Mouse (Mus musculus) CH12.LX (cell line): ENCODE results near the gene Hagh. TPM values are rescaled to one million over a fixed set of nuclear protein-coding genes. Genes with fewer than 3 reads are reported as not detected.

Source experiments
- DNase-seq: peaks from one replicate; pipeline ENCODE4 v3.0.0-alpha.2; 2013; ENCODE audit errors: extremely low read depth
- H3K27ac ChIP-seq: 2 replicates; pipeline ENCODE4 v1.5.1; 2012; ENCODE audit warnings: low read depth, mild to moderate bottlenecking, control low read depth, moderate library complexity; ENCODE audit not compliant: insufficient read depth
- H3K27me3 ChIP-seq: replicated peaks from 2 replicates; pipeline ENCODE3; 2012; ENCODE audit warnings: inconsistent platforms
- H3K36me3 ChIP-seq, 2 experiments: replicated peaks in 1 of 2; 2 replicates each; pipeline versions ENCODE3 to v1.6.1; 2012; ENCODE audit warnings: inconsistent platforms in 1 of 2, low read length in 1 of 2, mild to moderate bottlenecking in 1 of 2, mixed read lengths in 1 of 2, moderate library complexity in 1 of 2; ENCODE audit not compliant: control insufficient read depth in 1 of 2, insufficient read depth in 1 of 2
- H3K4me1 ChIP-seq, 2 experiments: 2 replicates each; pipeline ENCODE4 v1.6.1; 2012; ENCODE audit warnings: inconsistent platforms in 1 of 2, moderate library complexity in 1 of 2; ENCODE audit not compliant: insufficient read depth in 2 of 2, control insufficient read depth in 1 of 2
- H3K4me2 ChIP-seq: 2 replicates; pipeline ENCODE4 v1.6.1; 2012; ENCODE audit warnings: low read depth, mild to moderate bottlenecking, control low read depth; ENCODE audit not compliant: poor library complexity, insufficient read depth, severe bottlenecking
- H3K4me3 ChIP-seq, 3 experiments: fragments of 150-350 bp in 1 of 3; sonication (generic) in 1 of 3; replicated peaks in 1 of 3; 2 replicates each; pipeline versions ENCODE3 to v1.5.1; 2011 to 2012; ENCODE audit warnings: low read depth in 2 of 3, low read length in 2 of 3, mild to moderate bottlenecking in 2 of 3, moderate library complexity in 2 of 3, control low read depth in 1 of 3, improper control_type of control experiment in 1 of 3, inconsistent platforms in 1 of 3, mixed read lengths in 1 of 3; ENCODE audit not compliant: poor library complexity in 1 of 3
- H3K79me2 ChIP-seq: replicated peaks from 2 replicates; pipeline ENCODE4 v1.6.1; 2012; ENCODE audit warnings: mild to moderate bottlenecking, moderate library complexity; ENCODE audit not compliant: control insufficient read depth, poor library complexity, insufficient read depth, severe bottlenecking; ENCODE audit errors: extremely low read depth
- H3K9ac ChIP-seq: 2 replicates; pipeline ENCODE4 v1.6.1; 2012; ENCODE audit warnings: low read depth, mild to moderate bottlenecking, control low read depth, moderate library complexity; ENCODE audit not compliant: insufficient read depth
- H3K9me3 ChIP-seq: replicated peaks from 2 replicates; pipeline ENCODE3; 2012; ENCODE audit warnings: low read length, inconsistent platforms, mixed read lengths
- CHD1 ChIP-seq: IDR thresholded peaks from 2 replicates; pipeline ENCODE4 v1.6.1; 2012; ENCODE audit warnings: low read depth, low read length, improper control_type of control experiment, inconsistent platforms
- CTCF ChIP-seq, 2 experiments: IDR thresholded peaks in 1 of 2; conservative IDR thresholded peaks in 1 of 2; 2 replicates each; pipeline ENCODE4 v1.5.1; 2011 to 2012; ENCODE audit warnings: low read depth in 2 of 2, low read length in 2 of 2, improper control_type of control experiment in 1 of 2, inconsistent platforms in 1 of 2, mild to moderate bottlenecking in 1 of 2, moderate library complexity in 1 of 2
- E2F4 ChIP-seq: IDR thresholded peaks from 2 replicates; pipeline ENCODE4 v1.6.1; 2011; ENCODE audit warnings: low read depth, low read length, improper control_type of control experiment; ENCODE audit not compliant: insufficient replicate concordance
- EP300 ChIP-seq: IDR thresholded peaks from 2 replicates; pipeline ENCODE4 v1.6.1; 2011; ENCODE audit warnings: low read length, improper control_type of control experiment
- GABPA ChIP-seq: IDR thresholded peaks from 2 replicates; pipeline ENCODE4 v1.6.1; 2012; ENCODE audit warnings: low read depth, low read length, improper control_type of control experiment, inconsistent platforms; ENCODE audit not compliant: insufficient replicate concordance
- HCFC1 ChIP-seq: IDR thresholded peaks from 2 replicates; pipeline ENCODE4 v1.6.1; 2012; ENCODE audit warnings: low read depth, mild to moderate bottlenecking, inconsistent platforms, low read length, improper control_type of control experiment
- JUND ChIP-seq: conservative IDR thresholded peaks from 2 replicates; pipeline ENCODE4 v1.6.1; 2011; ENCODE audit warnings: low read depth, low read length, improper control_type of control experiment
- MAX ChIP-seq: IDR thresholded peaks from 2 replicates; pipeline ENCODE4 v1.6.1; 2011; ENCODE audit warnings: low read length, improper control_type of control experiment
- MEF2A ChIP-seq: IDR thresholded peaks from 2 replicates; pipeline ENCODE4 v1.6.1; 2014; ENCODE audit warnings: low read depth, mild to moderate bottlenecking, inconsistent platforms, low read length, improper control_type of control experiment, borderline replicate concordance
- NELFE ChIP-seq: IDR thresholded peaks from 2 replicates; pipeline ENCODE4 v1.6.1; 2011; ENCODE audit warnings: low read depth, low read length, improper control_type of control experiment
- NRF1 ChIP-seq: IDR thresholded peaks from 2 replicates; pipeline ENCODE4 v1.6.1; 2014; ENCODE audit warnings: low read depth, mild to moderate bottlenecking, inconsistent platforms, low read length, improper control_type of control experiment, moderate library complexity
- PAX5 ChIP-seq: IDR thresholded peaks from 2 replicates; pipeline ENCODE4 v1.6.1; 2012; ENCODE audit warnings: low read length, inconsistent platforms, mixed read lengths
- POLR2AphosphoS2 ChIP-seq: IDR thresholded peaks from 2 replicates; pipeline ENCODE4 v1.6.1; 2011; ENCODE audit warnings: low read depth, low read length, improper control_type of control experiment
- RAD21 ChIP-seq: IDR thresholded peaks from 2 replicates; pipeline ENCODE4 v1.6.1; 2011; ENCODE audit warnings: low read depth, mild to moderate bottlenecking, low read length, improper control_type of control experiment, moderate library complexity
- RCOR1 ChIP-seq: conservative IDR thresholded peaks from 2 replicates; pipeline ENCODE4 v1.6.1; 2012; ENCODE audit warnings: low read depth, mild to moderate bottlenecking, inconsistent platforms, low read length, improper control_type of control experiment
- SIN3A ChIP-seq: IDR thresholded peaks from 2 replicates; pipeline ENCODE4 v1.6.1; 2012; ENCODE audit warnings: low read length, improper control_type of control experiment, inconsistent platforms
- USF2 ChIP-seq: conservative IDR thresholded peaks from 2 replicates; pipeline ENCODE4 v1.6.1; 2011; ENCODE audit warnings: low read depth, low read length, improper control_type of control experiment
- ZKSCAN1 ChIP-seq: IDR thresholded peaks from 2 replicates; pipeline ENCODE4 v1.6.1; 2012; ENCODE audit warnings: low read depth, inconsistent platforms, low read length, improper control_type of control experiment, borderline replicate concordance
- ZMIZ1 ChIP-seq: IDR thresholded peaks from 2 replicates; pipeline ENCODE4 v1.6.1; 2012; ENCODE audit warnings: low read depth, mild to moderate bottlenecking, inconsistent platforms, low read length, improper control_type of control experiment
- ZNF384 ChIP-seq: IDR thresholded peaks from 2 replicates; pipeline ENCODE4 v1.6.1; 2012; ENCODE audit warnings: low read depth, low read length, improper control_type of control experiment, inconsistent platforms
- dilution Hi-C: fragments of 300-500 bp; cut with MboI; formaldehyde crosslinking; loops from 2 replicates; pipeline ENCODE4 v1.14.3; 2020; ENCODE audit warnings: low sequenced_read_pairs; ENCODE audit not compliant: extremely low pct_unique_long_range_greater_than_20kb, extremely low pct_ligation_motif_present
- in situ Hi-C: fragments of 300-500 bp; cut with MboI; formaldehyde crosslinking; loops from 3 replicates; pipeline ENCODE4 v1.14.3; 2019; ENCODE audit warnings: low sequenced_read_pairs, low pct_ligation_motif_present, low pct_unique_long_range_greater_than_20kb, mixed read lengths
- polyA plus RNA-seq: library from polyadenylated mRNA; unstranded; fragments of >175 nt; gene quantifications from 2 replicates; pipeline ENCODE4 v1.2.1, GENCODE M21; 2012; ENCODE audit warnings: low read depth; ENCODE audit not compliant: insufficient read length
- total RNA-seq, 2 experiments: library from RNA; depleted of rRNA; stranded (reverse); fragments of 300-350 nt in 1 of 2; fragments of >200 nt in 1 of 2; gene quantifications; 2 replicates each; pipeline ENCODE4 v1.2.3; 2012 to 2014

The Hagh gene
- total and polyA plus RNA-seq, 3 experiments: 18.9 to 31.0 (median 27.3) TPM

DNA sequence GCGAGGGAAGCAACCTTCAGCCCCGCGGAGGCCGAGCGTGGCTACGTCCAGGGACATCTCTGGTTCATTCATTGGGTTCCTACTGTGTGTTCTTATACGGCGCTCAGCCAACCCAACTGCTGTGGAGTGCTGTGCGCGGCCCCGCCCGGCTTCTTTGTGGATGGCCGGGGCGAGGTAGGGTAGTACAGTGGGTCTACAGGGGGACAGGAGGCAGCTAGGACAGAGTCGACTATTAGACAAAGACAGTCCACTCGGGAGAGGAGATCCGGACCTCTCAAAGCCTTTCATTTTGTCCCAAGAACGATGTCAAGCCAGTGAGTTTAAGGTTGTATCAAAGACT is 47.0 kb downstream of the Hagh start:
- Histone ChIP-seq H3K9me3 (no peaks in the 10 kb centered on the region), H3K4me2 (peak overlapping the region; percentile 85), H3K9ac (peak overlapping the region; percentile 70), H3K27ac (no peak overlapping the region), H3K4me3 (peak overlapping the region; percentile 73 to 92 (median 82)), H3K27me3 (no peaks in the 10 kb centered on the region), H3K36me3 (peaks cover 55 to 74% of the 10 kb centered on the region in 2 experiments), H3K79me2 (peaks cover 17% of the 10 kb centered on the region), H3K4me1 (peaks cover 14 to 69% of the 10 kb centered on the region in 2 experiments)
- in situ Hi-C loops: loop anchor here (5.0 kb wide), 2 partner anchors 35 to 145 kb away; partner anchors contain the start of gene Fahd1
- TF ChIP-seq USF2 (no peak), POLR2AphosphoS2 (0 out of 2 replicates have a peak, but pooled peaks have one; percentile 2), ZKSCAN1 (no peak), RCOR1 (no peak), NELFE (no peak), ZMIZ1 (no peak; the same call in 1 of the 2 replicates)
- dilution Hi-C loops: no loop called here
- DNase-seq: no peak

DNA sequence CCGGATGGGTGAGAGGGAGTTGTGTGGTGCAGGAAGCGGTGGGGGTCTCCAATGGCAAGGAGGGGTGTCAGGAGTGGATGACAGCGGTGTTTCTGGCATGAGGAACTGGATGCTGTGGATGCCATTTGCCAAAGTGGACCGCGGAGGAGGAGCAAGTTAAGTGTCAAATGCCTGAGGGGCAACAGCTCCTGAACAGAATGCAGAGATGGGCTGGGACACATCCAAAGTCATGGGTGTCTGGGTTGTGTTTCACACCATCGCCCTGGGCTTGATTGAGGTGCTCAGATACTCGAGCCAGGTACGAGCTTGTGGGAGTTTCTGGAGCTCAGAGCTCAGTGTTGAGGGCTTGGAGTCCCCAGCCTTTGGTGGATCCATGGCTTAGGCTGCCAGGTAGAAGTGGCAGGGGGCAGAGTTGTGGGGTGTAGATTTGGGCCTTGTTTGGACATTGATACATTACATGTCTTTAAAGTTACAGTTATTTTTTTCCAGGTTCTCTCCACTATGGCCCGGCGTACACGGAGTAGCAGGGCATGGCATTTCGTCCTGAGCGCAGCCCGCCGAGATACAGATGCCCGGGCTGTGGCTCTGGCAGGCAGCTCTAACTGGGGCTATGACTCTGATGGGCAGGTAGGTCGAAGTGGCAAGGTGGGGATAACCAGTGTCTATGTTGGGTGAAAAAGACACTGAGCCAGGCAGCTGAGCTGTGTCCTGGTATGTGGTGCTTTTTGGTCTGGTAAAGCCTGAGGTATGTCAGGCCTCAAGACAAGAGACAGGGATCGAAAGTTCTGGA is 47.5 kb downstream of the Hagh start:
- Histone ChIP-seq H3K27me3 (no peaks in the 10 kb centered on the region), H3K79me2 (peaks cover 17% of the 10 kb centered on the region), H3K9ac (peak overlapping the region; percentile 70), H3K36me3 (peaks cover 54 to 74% of the 10 kb centered on the region in 2 experiments), H3K4me1 (peaks cover 14 to 70% of the 10 kb centered on the region in 2 experiments), H3K4me2 (peak overlapping the region; percentile 85), H3K9me3 (no peaks in the 10 kb centered on the region), H3K27ac (no peak overlapping the region), H3K4me3 (peak overlapping the region; percentile 73 to 92 (median 82))
- in situ Hi-C loops (loop anchor here (5.0 kb wide), 2 partner anchors 35 to 145 kb away; partner anchors contain the start of gene Fahd1), dilution Hi-C loops (no loop called here)
- no peak for TF ChIP-seq HCFC1
- TF ChIP-seq CTCF (conservative IDR thresholded peaks at IDR 0.05 in 1 of 2, IDR thresholded peaks at IDR 0.05 in 1 of 2; ENCODE audit: low read depth in 2 of 2, low read length in 2 of 2): no peak
- TF ChIP-seq MEF2A: no peak
- no peak for TF ChIP-seq SIN3A
- TF ChIP-seq MAX: no peak
- no peak for TF ChIP-seq ZNF384
- no peak for TF ChIP-seq EP300
- TF ChIP-seq CHD1: no peak
- no peak for TF ChIP-seq USF2
- TF ChIP-seq E2F4: no peak
- TF ChIP-seq PAX5: no peak
- TF ChIP-seq RCOR1: no peak
- no peak for TF ChIP-seq GABPA
- TF ChIP-seq NRF1: no peak
- TF ChIP-seq POLR2AphosphoS2: no peak
- TF ChIP-seq RAD21: no peak
- TF ChIP-seq JUND: no peak
- no peak for DNase-seq
